Mouse (Mus musculus): ENCODE results near the gene Nip7. TPM values are rescaled to one million over a fixed set of nuclear protein-coding genes. Genes with fewer than 3 reads are reported as not detected.
"Not testable (repeated sequence)": the region's sequence is repeated elsewhere in the genome, so short reads cannot be mapped to it uniquely, and the experiment has no call there.

Nip7 gene
- total and polyA plus RNA-seq, 2 experiments from 2014 or later, result 40.1 to 68.2 TPM

DNA sequence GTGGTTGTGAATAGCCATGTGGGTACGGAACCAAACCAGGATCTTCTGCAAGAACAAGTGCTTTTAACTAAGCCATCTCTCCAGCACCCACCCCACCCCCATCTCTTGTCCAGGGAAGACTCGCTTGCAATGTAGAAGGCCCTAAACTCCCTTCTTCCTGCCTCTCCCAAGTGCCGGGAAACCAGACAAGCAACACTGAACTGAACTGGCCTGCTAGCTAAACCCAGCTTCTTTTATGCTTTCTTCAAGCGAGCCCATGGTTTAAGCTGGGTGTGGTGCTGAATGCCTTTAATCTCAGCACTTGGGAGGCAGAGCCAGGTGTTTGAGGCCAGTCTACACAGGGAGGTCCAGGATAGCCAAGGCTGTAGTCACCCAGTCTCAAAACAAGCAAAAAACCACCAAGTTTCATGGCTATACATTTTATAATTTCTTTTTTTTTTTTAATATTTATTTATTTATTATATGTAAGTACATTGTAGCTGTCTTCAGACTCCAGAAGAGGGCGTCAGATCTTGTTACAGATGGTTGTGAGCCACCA is 31.9 kb downstream of the Nip7 start:
- Histone ChIP-seq H3K4me2 (ENCODE audit: low read depth) (no peak overlapping the region), H3K9me3 (ENCODE audit: low read length) (no peaks in the 10 kb centered on the region), H3K4me1 (ENCODE audit: insufficient read depth) (no peaks in the 10 kb centered on the region), H3K27me3 (ENCODE audit: insufficient read depth, low read length) (no peaks in the 10 kb centered on the region), H3K9ac (no peak overlapping the region), H3K36me3 (ENCODE audit: insufficient read depth) (peaks cover 32% of the 10 kb centered on the region), H3K4me3 (ENCODE audit: low read depth, low read length) (no peak overlapping the region), H3K27ac (ENCODE audit: low read depth, low read length) (no peak overlapping the region)
- no peak for TF ChIP-seq CTCF (IDR thresholded peaks at IDR 0.05; ENCODE audit: low read depth)
- ATAC-seq (no peak), DNase-seq (no peak)
- WGBS, result 96% methylated on average over 5 of the region's 5 CpGs

DNA sequence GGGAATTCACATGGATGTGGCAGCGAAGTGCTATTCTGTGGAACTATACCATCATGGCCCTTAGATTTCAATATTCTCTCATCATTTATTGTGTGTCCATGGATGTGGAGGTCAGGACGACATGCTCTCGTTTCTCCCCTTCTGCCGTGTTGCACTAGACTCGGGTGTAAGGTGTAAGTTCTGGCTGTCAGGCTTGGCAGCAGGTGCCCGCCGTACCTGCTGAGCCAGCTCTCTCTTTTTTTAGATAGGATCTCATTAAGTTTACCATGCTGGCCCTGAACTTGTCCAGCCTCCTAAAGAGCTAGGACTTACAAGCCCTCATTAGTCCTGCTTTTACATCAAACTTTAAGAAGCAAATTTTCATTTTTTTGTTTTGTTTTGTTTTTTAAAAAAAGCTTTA is 33.9 kb downstream of the Nip7 start:
- Histone ChIP-seq H3K27me3 (ENCODE audit: insufficient read depth, low read length) (no peaks in the 10 kb centered on the region), H3K27ac (ENCODE audit: low read depth, low read length) (no peak overlapping the region), H3K4me2 (ENCODE audit: low read depth) (no peak overlapping the region), H3K4me3 (ENCODE audit: low read depth, low read length) (no peak overlapping the region), H3K9ac (no peak overlapping the region), H3K9me3 (ENCODE audit: low read length) (no peaks in the 10 kb centered on the region), H3K36me3 (ENCODE audit: insufficient read depth) (peaks cover 27% of the 10 kb centered on the region), H3K4me1 (ENCODE audit: insufficient read depth) (peaks cover 8% of the 10 kb centered on the region; the same call in 1 of the 2 replicates)
- 95% methylated on average over 7 of the region's 7 CpGs for WGBS
- DNase-seq, result no peak
- TF ChIP-seq CTCF (IDR thresholded peaks at IDR 0.05; ENCODE audit: low read depth), result no peak
- no peak for ATAC-seq

DNA sequence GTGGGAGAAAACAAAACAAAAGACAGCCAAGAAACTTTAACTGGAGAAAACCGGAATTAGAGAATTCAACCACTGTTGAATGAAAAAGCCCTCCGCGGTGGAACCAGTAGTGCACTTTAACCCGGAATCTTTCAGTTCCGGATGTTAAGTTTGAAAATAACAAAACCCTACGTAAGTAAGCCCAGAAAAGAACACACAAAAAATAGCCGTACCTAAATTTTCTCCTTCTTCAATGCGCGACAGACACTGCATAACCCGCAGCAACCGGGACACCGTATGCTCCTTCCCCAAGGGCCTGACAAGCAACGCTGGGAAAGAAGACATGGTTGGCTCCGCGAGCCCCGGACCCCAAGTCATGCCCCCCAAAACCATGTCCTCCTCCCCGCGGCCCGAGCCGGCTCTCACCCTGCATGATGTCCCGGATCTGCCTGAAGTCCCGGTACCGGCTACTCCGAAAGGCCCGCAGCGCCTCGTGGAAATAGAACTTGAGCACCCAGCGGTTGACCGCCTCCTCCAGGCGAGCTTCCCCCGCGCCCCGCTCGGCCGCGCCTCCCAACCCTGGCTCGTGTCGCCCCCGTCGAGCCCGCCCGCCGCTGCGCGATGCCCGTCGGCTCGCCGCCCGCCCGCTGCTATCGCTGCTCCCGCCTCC is 39.2 kb downstream of the Nip7 start:
- peak overlapping the region; percentile 74 for H3K4me3 ChIP-seq (ENCODE audit: low read depth, low read length)
- peak; percentile 39 for DNase-seq
- peak; percentile 67; the same call in 1 of the 2 replicates for ATAC-seq
- H3K27ac ChIP-seq (ENCODE audit: low read depth, low read length), result peak overlapping the region; percentile 89
- TF ChIP-seq CTCF (IDR thresholded peaks at IDR 0.05; ENCODE audit: low read depth), result no peak
- peak overlapping the region; percentile 59 for H3K4me2 ChIP-seq (ENCODE audit: low read depth)
- peaks cover 9% of the 10 kb centered on the region; the same call in 1 of the 2 replicates for H3K36me3 ChIP-seq (ENCODE audit: insufficient read depth)
- no peaks in the 10 kb centered on the region for H3K27me3 ChIP-seq (ENCODE audit: insufficient read depth, low read length)
- H3K4me1 ChIP-seq (ENCODE audit: insufficient read depth), result peaks cover 8% of the 10 kb centered on the region; the same call in 1 of the 2 replicates
- no peaks in the 10 kb centered on the region for H3K9me3 ChIP-seq (ENCODE audit: low read length)
- H3K9ac ChIP-seq, result peak overlapping the region; percentile 77
- WGBS, result under 1% methylated on average over 52 of the region's 53 CpGs

DNA sequence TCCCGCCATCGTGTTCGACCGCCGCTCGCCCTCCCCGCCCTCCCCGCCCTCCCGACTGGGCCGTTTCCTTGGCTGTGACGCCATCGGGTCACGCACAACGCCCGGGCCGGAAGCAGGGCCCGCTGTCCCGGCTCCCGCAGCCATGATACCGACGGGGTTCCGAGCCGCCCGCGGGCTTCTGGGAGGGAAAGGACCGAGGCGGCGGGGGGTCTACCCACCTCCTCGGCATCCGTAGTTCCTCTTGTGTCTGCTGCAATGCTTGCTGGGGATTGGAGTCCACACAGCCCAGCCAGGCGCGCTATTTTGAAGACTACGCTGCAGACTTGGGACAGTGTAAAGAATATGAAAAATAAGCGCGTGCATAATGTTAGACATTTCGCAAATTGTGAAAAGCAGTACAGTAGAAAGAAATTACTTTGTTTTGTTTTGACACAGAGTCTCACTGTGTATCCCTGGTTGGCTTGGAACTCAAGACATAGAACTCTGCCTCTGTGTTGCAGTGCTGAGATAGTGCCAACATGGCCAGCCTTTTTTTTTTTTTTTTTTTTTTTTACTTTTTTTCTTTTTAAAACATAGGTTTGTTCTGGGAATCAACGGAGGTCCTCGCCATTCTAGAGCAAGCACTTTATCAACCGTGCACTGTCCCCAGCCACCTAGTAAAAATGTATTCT is 39.8 kb downstream of the Nip7 start, which contains the start of gene Terf2:
Gene Terf2 (minus strand): TSS at position 182 of the 671 bp plus-strand sequence.
- DNase-seq (peak; percentile 97), ATAC-seq (peak; percentile 98)
- TF ChIP-seq CTCF (IDR thresholded peaks at IDR 0.05; ENCODE audit: low read depth), result no peak
- peak within 1 kb of the TSS; percentile 89 for H3K27ac ChIP-seq (ENCODE audit: low read depth, low read length)
- peak within 1 kb of the TSS; percentile 77 for H3K9ac ChIP-seq
- peaks cover 8% of the 10 kb centered on the region; the same call in 1 of the 2 replicates for H3K4me1 ChIP-seq (ENCODE audit: insufficient read depth)
- H3K27me3 ChIP-seq (ENCODE audit: insufficient read depth, low read length), result no peaks in the 10 kb centered on the region
- H3K4me3 ChIP-seq (ENCODE audit: low read depth, low read length), result peak within 1 kb of the TSS; percentile 74
- H3K9me3 ChIP-seq (ENCODE audit: low read length), result no peaks in the 10 kb centered on the region
- H3K36me3 ChIP-seq (ENCODE audit: insufficient read depth), result 0 out of 2 replicates have a peak, but pooled peaks cover 5% of the 10 kb centered on the region
- WGBS, result 4% methylated on average over 38 of the region's 39 CpGs
- H3K4me2 ChIP-seq (ENCODE audit: low read depth), result peak within 1 kb of the TSS; percentile 59

DNA sequence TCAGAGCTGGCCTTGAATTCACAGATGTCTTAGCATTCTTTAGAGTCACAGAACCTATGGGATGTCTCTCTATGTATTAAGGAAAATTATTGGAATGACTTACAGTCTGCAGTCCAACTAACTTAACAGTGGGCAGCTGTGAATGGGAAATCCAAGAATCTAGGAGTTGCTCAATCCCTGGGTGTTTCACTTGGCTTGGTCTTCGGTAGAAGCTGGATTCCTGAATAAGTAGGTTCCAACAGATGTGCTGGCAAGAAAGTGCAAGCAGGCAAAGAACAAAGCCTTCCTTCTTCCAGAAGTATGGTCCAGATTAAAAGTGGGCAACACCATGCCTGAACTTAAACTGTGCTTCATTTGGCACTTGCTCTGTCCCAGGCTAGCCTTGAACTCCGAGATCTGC is 44.0 kb downstream of the Nip7 start:
- Histone ChIP-seq H3K36me3 (ENCODE audit: insufficient read depth) (no peaks in the 10 kb centered on the region), H3K9ac (no peak overlapping the region), H3K4me2 (ENCODE audit: low read depth) (no peak overlapping the region), H3K27me3 (ENCODE audit: insufficient read depth, low read length) (no peaks in the 10 kb centered on the region), H3K27ac (ENCODE audit: low read depth, low read length) (no peak overlapping the region), H3K9me3 (ENCODE audit: low read length) (no peaks in the 10 kb centered on the region), H3K4me1 (ENCODE audit: insufficient read depth) (no peaks in the 10 kb centered on the region), H3K4me3 (ENCODE audit: low read depth, low read length) (no peak overlapping the region)
- no peak for TF ChIP-seq CTCF (IDR thresholded peaks at IDR 0.05; ENCODE audit: low read depth)
- DNase-seq, result no peak
- no peak for ATAC-seq
- 94% methylated on average over 2 of the region's 2 CpGs for WGBS

DNA sequence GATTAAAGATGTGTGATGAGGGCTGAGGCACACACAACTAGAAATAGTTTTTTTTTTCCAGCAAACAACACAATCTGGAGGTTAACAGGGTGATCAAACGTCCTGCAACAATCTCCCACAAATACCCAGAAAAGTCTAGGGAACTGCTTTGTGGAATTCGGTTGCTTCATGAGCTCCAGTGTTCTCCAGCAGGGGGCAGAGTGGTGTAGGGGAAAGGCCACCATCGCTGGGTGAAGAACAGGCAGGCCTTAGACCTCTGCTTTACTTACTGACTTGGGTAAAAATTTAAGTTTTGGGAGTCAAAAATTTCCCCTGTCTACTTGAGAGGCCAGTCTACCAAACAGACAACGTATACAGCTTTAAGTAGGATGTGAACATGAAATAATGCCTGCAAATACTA is 47.9 kb downstream of the Nip7 start:
- no peaks in the 10 kb centered on the region for H3K4me1 ChIP-seq (ENCODE audit: insufficient read depth)
- peak; percentile 87 for TF ChIP-seq CTCF (IDR thresholded peaks at IDR 0.05; ENCODE audit: low read depth)
- H3K27ac ChIP-seq (ENCODE audit: low read depth, low read length), result no peak overlapping the region
- no peak overlapping the region for H3K4me3 ChIP-seq (ENCODE audit: low read depth, low read length)
- H3K4me2 ChIP-seq (ENCODE audit: low read depth), result no peak overlapping the region
- ATAC-seq, result peak; percentile 32; the same call in 1 of the 2 replicates
- H3K9me3 ChIP-seq (ENCODE audit: low read length), result no peaks in the 10 kb centered on the region
- no peak overlapping the region for H3K9ac ChIP-seq
- 10% methylated on average over 4 of the region's 4 CpGs for WGBS
- no peaks in the 10 kb centered on the region for H3K36me3 ChIP-seq (ENCODE audit: insufficient read depth)
- no peaks in the 10 kb centered on the region for H3K27me3 ChIP-seq (ENCODE audit: insufficient read depth, low read length)
- DNase-seq, result peak; percentile 79

DNA sequence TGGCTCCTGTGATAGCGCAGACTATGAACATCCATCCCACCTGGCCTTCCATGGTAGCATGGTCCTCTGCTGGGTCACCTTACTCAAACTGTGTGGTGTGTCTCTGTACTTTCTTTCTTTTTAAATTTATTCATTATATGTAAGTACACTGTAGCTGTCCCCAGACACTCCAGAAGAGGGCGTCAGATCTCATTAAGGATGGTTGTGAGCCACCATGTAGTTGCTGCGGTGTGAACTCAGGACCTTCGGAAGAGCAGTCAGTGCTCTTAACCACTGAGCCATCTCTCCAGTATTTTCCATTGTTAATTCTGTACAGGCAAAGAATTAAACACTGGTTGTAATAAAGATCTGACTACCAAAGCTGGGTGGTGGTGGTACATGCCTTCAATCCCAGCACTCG is 51.4 kb downstream of the Nip7 start:
- not testable (repeated sequence) for H3K4me2 ChIP-seq (ENCODE audit: low read depth); ATAC-seq; H3K9ac ChIP-seq; DNase-seq; H3K4me1 ChIP-seq (ENCODE audit: insufficient read depth); H3K4me3 ChIP-seq (ENCODE audit: low read depth, low read length); H3K27ac ChIP-seq (ENCODE audit: low read depth, low read length); H3K36me3 ChIP-seq (ENCODE audit: insufficient read depth); H3K27me3 ChIP-seq (ENCODE audit: insufficient read depth, low read length); H3K9me3 ChIP-seq (ENCODE audit: low read length)
- 89% methylated on average over 5 of the region's 5 CpGs for WGBS
